Mouse (Mus musculus) forebrain, postnatal 0 days (tissue): ENCODE results near the gene Gm11541. TPM values are rescaled to one million over a fixed set of nuclear protein-coding genes. Genes with fewer than 3 reads are reported as not detected.
"Not testable (repeated sequence)": the region's sequence is repeated elsewhere in the genome, so short reads cannot be mapped to it uniquely, and the experiment has no call there.

Source experiments
- ATAC-seq: fragments of 200-750 bp; cut with Nextera tagmentation; 2 replicates; pipeline ENCODE4 v1.8.0; 2017; ENCODE audit warnings: mild to moderate bottlenecking, moderate library complexity
- DNase-seq: peaks from one replicate; pipeline ENCODE4 v3.0.0-alpha.2; 2015
- H3K27ac ChIP-seq: fragments of 300-500 bp; sonication (generic); 2 replicates; pipeline ENCODE4 v1.5.1; 2014; ENCODE audit warnings: low read depth, mild to moderate bottlenecking, antibody characterized with exemption, low read length, moderate library complexity, mixed read lengths
- H3K27me3 ChIP-seq: fragments of 300-500 bp; sonication (generic); 2 replicates; pipeline ENCODE4 v1.6.1; 2014; ENCODE audit warnings: mild to moderate bottlenecking, low read length, mixed read lengths; ENCODE audit not compliant: insufficient read depth
- H3K36me3 ChIP-seq: fragments of 300-500 bp; sonication (generic); 2 replicates; pipeline ENCODE4 v1.6.1; 2014; ENCODE audit warnings: mild to moderate bottlenecking, moderate library complexity; ENCODE audit not compliant: insufficient read depth
- H3K4me1 ChIP-seq: fragments of 300-500 bp; sonication (generic); 2 replicates; pipeline ENCODE4 v1.6.1; 2014; ENCODE audit warnings: antibody characterized with exemption; ENCODE audit not compliant: insufficient read depth
- H3K4me2 ChIP-seq: fragments of 300-500 bp; sonication (generic); 2 replicates; pipeline ENCODE4 v1.6.1; 2014; ENCODE audit warnings: low read depth, mild to moderate bottlenecking, moderate library complexity
- H3K4me3 ChIP-seq: fragments of 300-500 bp; sonication (generic); 2 replicates; pipeline ENCODE4 v1.5.1; 2014; ENCODE audit warnings: low read depth, low read length, mixed read lengths
- H3K9ac ChIP-seq: fragments of 300-500 bp; sonication (generic); 2 replicates; pipeline ENCODE4 v1.6.1; 2014; ENCODE audit warnings: mild to moderate bottlenecking
- H3K9me3 ChIP-seq: fragments of 300-500 bp; sonication (generic); 2 replicates; pipeline ENCODE4 v1.6.1; 2016; ENCODE audit warnings: low read length
- CTCF ChIP-seq: sonication (generic); IDR thresholded peaks from 2 replicates; pipeline ENCODE4 v1.5.1; 2016; ENCODE audit warnings: antibody characterized with exemption, control low read depth, low read depth
- WGBS: fragments of 180-500 bp; shearing (Covaris S2); extraction: QIAGEN DNeasy Blood & Tissue Kit; methylation state at CpG from one replicate; pipeline ENCODE4 v1.1.7; 2014; 5-methylcytosine and 5-hydroxymethylcytosine counted together
- polyA plus RNA-seq: library from polyadenylated mRNA; unstranded; fragments of >200 nt; fragmentation: Nextera tagmentation; extraction: Ambion mirVana; gene quantifications from 2 replicates; pipeline ENCODE4 v1.2.1, GENCODE M21; 2015
- total RNA-seq: library from RNA; depleted of rRNA; stranded (reverse); fragments of >200 nt; gene quantifications from 2 replicates; pipeline ENCODE4 v1.2.3, GENCODE M21; 2014; rRNA removed

Gene Gm11541
- total and polyA plus RNA-seq, 2 experiments from 2014 or later: not detected

GRCm38 (mm10) chr11:94653663-94654436 lies 50.4 kb downstream of the Gm11541 start, which contains the start of the genes Mrpl27 and Eme1:
Gene Mrpl27, plus strand, starts transcription at chr11:94653767.
Gene Eme1, minus strand, starts transcription at chr11:94653964.
- ATAC-seq (peak; percentile 96), DNase-seq (peak; percentile 91)
- no peak for TF ChIP-seq CTCF
- Histone ChIP-seq H3K4me2 (peak within 1 kb of the TSS; percentile 67), H3K27me3 (no peaks in the 10 kb centered on the region), H3K4me1 (peaks cover 11% of the 10 kb centered on the region), H3K9me3 (no peaks in the 10 kb centered on the region), H3K36me3 (peaks cover 18% of the 10 kb centered on the region), H3K4me3 (peak within 1 kb of the TSS; percentile 59), H3K27ac (peak within 1 kb of the TSS; percentile 93), H3K9ac (peak within 1 kb of the TSS; percentile 79)
- 2% methylated on average over 32 of the region's 32 CpGs for WGBS

- Histone ChIP-seq H3K36me3 (peaks cover 11% of the 10 kb centered on the region), H3K9ac (no peak overlapping the region), H3K9me3 (no peaks in the 10 kb centered on the region), H3K27me3 (no peaks in the 10 kb centered on the region), H3K4me1 (peaks cover 11% of the 10 kb centered on the region), H3K4me2 (no peak overlapping the region), H3K27ac (no peak overlapping the region), H3K4me3 (peak overlapping the region; percentile 59)
- no peak for ATAC-seq
- DNase-seq: no peak
- WGBS: 55% methylated on average over 8 of the region's 8 CpGs
- TF ChIP-seq CTCF: no peak
Measured at GRCm38 (mm10) chr11:94652973-94653372, 51.3 kb downstream of the Gm11541 start.

DNA sequence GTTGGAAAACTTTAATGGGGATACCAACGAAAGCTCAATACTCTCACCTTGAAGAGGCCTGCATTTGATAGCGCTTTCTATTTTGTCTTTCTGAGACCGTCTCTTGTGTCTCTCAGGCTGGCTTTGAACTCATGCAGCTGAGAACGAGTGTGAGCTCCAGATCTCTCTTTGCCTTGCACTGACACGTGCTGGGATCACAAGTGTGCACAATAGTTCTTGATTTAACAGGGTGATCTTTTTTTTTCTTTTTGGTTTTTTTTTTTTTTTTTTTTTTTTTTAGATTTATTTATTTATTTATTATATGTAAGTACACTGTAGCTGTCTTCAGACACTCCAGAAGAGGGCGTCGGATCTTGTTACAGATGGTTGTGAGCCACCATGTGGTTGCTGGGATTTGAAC lies 53.1 kb downstream of the Gm11541 start:
- not testable (repeated sequence) for H3K36me3 ChIP-seq, H3K27ac ChIP-seq, H3K9ac ChIP-seq, ATAC-seq, H3K9me3 ChIP-seq, H3K27me3 ChIP-seq, DNase-seq, H3K4me2 ChIP-seq, H3K4me3 ChIP-seq
- H3K4me1 ChIP-seq: peaks cover 11% of the 10 kb centered on the region
- 96% methylated on average over 5 of the region's 7 CpGs for WGBS

DNA sequence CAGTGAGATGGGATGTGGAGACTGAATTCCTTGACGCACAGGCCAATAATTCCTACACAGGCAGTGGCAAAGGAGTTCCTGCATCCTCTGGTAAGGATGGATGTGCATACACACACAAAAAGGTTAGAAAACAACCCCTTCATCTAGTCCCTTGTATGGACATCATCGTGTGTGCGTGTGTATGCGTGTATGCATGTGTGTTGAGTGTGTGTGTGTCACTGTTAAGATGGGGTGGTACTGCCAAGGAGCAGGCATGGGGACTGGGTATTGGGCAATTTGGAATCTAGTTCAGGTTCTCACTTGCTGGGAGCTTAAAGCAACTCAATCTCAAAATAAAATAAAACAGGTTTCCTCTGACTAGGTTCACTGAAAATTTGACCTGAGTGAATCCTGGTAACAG lies 57.8 kb downstream of the Gm11541 start:
- Histone ChIP-seq H3K4me3 (no peak overlapping the region), H3K9me3 (no peaks in the 10 kb centered on the region), H3K4me1 (no peaks in the 10 kb centered on the region), H3K27ac (no peak overlapping the region), H3K27me3 (no peaks in the 10 kb centered on the region), H3K4me2 (no peak overlapping the region), H3K9ac (no peak overlapping the region), H3K36me3 (peaks cover 38% of the 10 kb centered on the region)
- no peak for DNase-seq
- no peak for ATAC-seq
- no peak for TF ChIP-seq CTCF
- WGBS: 94% methylated on average over 4 of the region's 4 CpGs

Other genes with a start within 250 kb of the Gm11541 start
- 47.1 and 62.9 TPM in 2 replicates for gene Cacna1g, start 230.3 kb downstream of the Gm11541 start, total RNA-seq
- gene Cacna1g, start 230.3 kb downstream of the Gm11541 start, polyA plus RNA-seq: 5.3 and 5.8 TPM in 2 replicates
- gene Spata20, start 218.3 kb downstream of the Gm11541 start, total RNA-seq: 0.92 and 3.1 TPM in 2 replicates
- gene Spata20, start 218.3 kb downstream of the Gm11541 start, polyA plus RNA-seq: 0.99 and 2.3 TPM in 2 replicates
- gene Epn3, start 204.5 kb downstream of the Gm11541 start, total RNA-seq: 2.0 and 2.5 TPM in 2 replicates
- gene Epn3, start 204.5 kb downstream of the Gm11541 start, polyA plus RNA-seq: 0.96 and 1.4 TPM in 2 replicates
- 0.77 and 2.1 TPM in 2 replicates for gene Mycbpap, start 182.8 kb downstream of the Gm11541 start, total RNA-seq
- 1.5 and 1.7 TPM in 2 replicates for gene Mycbpap, start 182.8 kb downstream of the Gm11541 start, polyA plus RNA-seq
- 12.2 and 12.6 TPM in 2 replicates for gene Rsad1, start 155.2 kb downstream of the Gm11541 start, total RNA-seq
- gene Rsad1, start 155.2 kb downstream of the Gm11541 start, polyA plus RNA-seq: 7.7 and 8.8 TPM in 2 replicates
- not detected in 2 replicates for gene Chad, start 139.5 kb downstream of the Gm11541 start, total RNA-seq
- 0.30 and 0.44 TPM in 2 replicates for gene Chad, start 139.5 kb downstream of the Gm11541 start, polyA plus RNA-seq
- 2.6 and 4.3 TPM in 2 replicates for gene Acsf2, start 102.6 kb downstream of the Gm11541 start, total RNA-seq
- gene Acsf2, start 102.6 kb downstream of the Gm11541 start, polyA plus RNA-seq: 1.5 and 1.6 TPM in 2 replicates
- 116 and 127 TPM in 2 replicates for gene Lrrc59, start 74.7 kb downstream of the Gm11541 start, total RNA-seq
- 144 and 145 TPM in 2 replicates for gene Lrrc59, start 74.7 kb downstream of the Gm11541 start, polyA plus RNA-seq
- gene Mrpl27, start 50.7 kb downstream of the Gm11541 start, total RNA-seq: 50.7 and 57.0 TPM in 2 replicates
- gene Mrpl27, start 50.7 kb downstream of the Gm11541 start, polyA plus RNA-seq: 126 and 149 TPM in 2 replicates
- gene Eme1, start 50.5 kb downstream of the Gm11541 start, total RNA-seq: 2.4 and 2.5 TPM in 2 replicates
- 1.4 and 1.6 TPM in 2 replicates for gene Eme1, start 50.5 kb downstream of the Gm11541 start, polyA plus RNA-seq
- 24.0 and 34.0 TPM in 2 replicates for gene Xylt2, start 27.0 kb downstream of the Gm11541 start, total RNA-seq
- 9.1 and 10.9 TPM in 2 replicates for gene Xylt2, start 27.0 kb downstream of the Gm11541 start, polyA plus RNA-seq
- 0.23 TPM in 1 of 2 replicates, not detected in the other for gene Cdc34b, start 37.3 kb upstream of the Gm11541 start, total RNA-seq
- not detected in 2 replicates for gene Cdc34b, start 37.3 kb upstream of the Gm11541 start, polyA plus RNA-seq
- not detected in 2 replicates for gene Tmem92, start 78.2 kb upstream of the Gm11541 start, total RNA-seq
- gene Tmem92, start 78.2 kb upstream of the Gm11541 start, polyA plus RNA-seq: 0.07 TPM in 1 of 2 replicates, not detected in the other
- gene Col1a1, start 231.7 kb upstream of the Gm11541 start, total RNA-seq: 26.5 and 177 TPM in 2 replicates
- 33.2 and 43.3 TPM in 2 replicates for gene Col1a1, start 231.7 kb upstream of the Gm11541 start, polyA plus RNA-seq